Mouse (Mus musculus) neural tube, embryonic 15.5 days (tissue): Measurements from ENCODE around the gene Dr1. TPM values are rescaled to one million over a fixed set of nuclear protein-coding genes. Genes with fewer than 3 reads are reported as not detected.
"Not testable (repeated sequence)": the region's sequence is repeated elsewhere in the genome, so short reads cannot be mapped to it uniquely, and the experiment has no call there.

ENCODE experiments used
- ATAC-seq: fragments of 200-750 bp; cut with Nextera tagmentation; 2 replicates; pipeline ENCODE4 v1.8.0; 2017; ENCODE audit warnings: mild to moderate bottlenecking, moderate TSS enrichment, moderate library complexity; ENCODE audit not compliant: low FRiP score
- H3K27ac ChIP-seq: fragments of 300-500 bp; sonication (generic); replicated peaks from 2 replicates; pipeline ENCODE4 v1.5.1; 2015; ENCODE audit warnings: mild to moderate bottlenecking, inconsistent platforms
- H3K27me3 ChIP-seq: fragments of 300-500 bp; sonication (generic); replicated peaks from 2 replicates; pipeline ENCODE4 v1.6.1; 2015; ENCODE audit warnings: inconsistent platforms
- H3K36me3 ChIP-seq: fragments of 300-500 bp; sonication (generic); 2 replicates; pipeline ENCODE4 v1.6.1; 2015; ENCODE audit warnings: inconsistent platforms
- H3K4me1 ChIP-seq: fragments of 300-500 bp; sonication (generic); 2 replicates; pipeline ENCODE4 v1.6.1; 2015; ENCODE audit warnings: inconsistent platforms
- H3K4me2 ChIP-seq: fragments of 300-500 bp; sonication (generic); 2 replicates; pipeline ENCODE4 v1.6.1; 2015; ENCODE audit warnings: inconsistent platforms, mild to moderate bottlenecking, moderate library complexity
- H3K4me3 ChIP-seq: fragments of 300-500 bp; sonication (generic); replicated peaks from 2 replicates; pipeline ENCODE4 v1.5.1; 2015; ENCODE audit warnings: mild to moderate bottlenecking, inconsistent platforms
- H3K9ac ChIP-seq: fragments of 300-500 bp; sonication (generic); replicated peaks from 2 replicates; pipeline ENCODE4 v1.6.1; 2015; ENCODE audit warnings: mild to moderate bottlenecking, inconsistent platforms
- H3K9me3 ChIP-seq: fragments of 300-500 bp; sonication (generic); replicated peaks from 2 replicates; pipeline ENCODE4 v1.6.1; 2016; ENCODE audit warnings: inconsistent platforms
- WGBS: fragments of 180-500 bp; shearing (Covaris S2); methylation state at CpG from one replicate; pipeline ENCODE4 v1.1.7; 2015; ENCODE audit warnings: mixed read lengths; 5-methylcytosine and 5-hydroxymethylcytosine counted together
- polyA plus RNA-seq: library from polyadenylated mRNA; unstranded; fragments of >200 nt; fragmentation: Nextera tagmentation; extraction: Ambion mirVana; gene quantifications from 2 replicates; pipeline ENCODE4 v1.2.1, GENCODE M21; 2015

Gene Dr1
- polyA plus RNA-seq, 1 experiment from 2014 or later, result 39.6 TPM

DNA sequence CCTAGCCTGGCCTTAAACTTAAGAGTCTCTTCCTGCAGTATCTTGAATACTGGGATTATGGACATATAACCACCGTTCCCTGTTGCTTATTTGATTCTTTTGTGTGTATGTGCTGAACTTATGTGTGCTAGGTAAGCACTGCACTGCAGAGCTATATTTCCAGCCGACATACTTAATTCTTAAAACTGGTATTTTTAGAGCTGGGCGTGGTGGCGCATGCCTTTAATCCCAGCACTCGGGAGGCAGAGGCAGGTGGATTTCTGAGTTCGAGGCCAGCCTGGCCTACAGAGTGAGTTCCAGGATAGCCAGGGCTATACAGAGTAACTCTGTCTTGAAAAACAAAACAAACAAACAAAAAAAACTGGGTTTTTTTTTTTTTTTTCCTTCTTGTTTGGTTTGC, 2.6 kb downstream of the Dr1 start:
- not testable (repeated sequence) for ATAC-seq, H3K27ac ChIP-seq, H3K9ac ChIP-seq, H3K9me3 ChIP-seq, H3K27me3 ChIP-seq, H3K36me3 ChIP-seq
- peak overlapping the region; percentile 9; the same call in 1 of the 2 replicates for H3K4me3 ChIP-seq
- H3K4me2 ChIP-seq, result peak overlapping the region; percentile 83
- 95% methylated on average over 6 of the region's 6 CpGs for WGBS
- peaks cover 42% of the 10 kb centered on the region for H3K4me1 ChIP-seq

- no peaks in the 10 kb centered on the region for H3K9me3 ChIP-seq
- H3K4me1 ChIP-seq, result no peaks in the 10 kb centered on the region
- H3K9ac ChIP-seq, result no peak overlapping the region
- ATAC-seq, result no peak
- H3K4me3 ChIP-seq, result no peak overlapping the region
- H3K27me3 ChIP-seq, result no peaks in the 10 kb centered on the region
- no peaks in the 10 kb centered on the region for H3K36me3 ChIP-seq
- 91% methylated on average over 2 of the region's 2 CpGs for WGBS
- H3K4me2 ChIP-seq, result no peak overlapping the region
- no peak overlapping the region for H3K27ac ChIP-seq
These were observed 18.3 kb downstream of the Dr1 start for GRCm38 (mm10) chr5:108286957-108287356.

DNA sequence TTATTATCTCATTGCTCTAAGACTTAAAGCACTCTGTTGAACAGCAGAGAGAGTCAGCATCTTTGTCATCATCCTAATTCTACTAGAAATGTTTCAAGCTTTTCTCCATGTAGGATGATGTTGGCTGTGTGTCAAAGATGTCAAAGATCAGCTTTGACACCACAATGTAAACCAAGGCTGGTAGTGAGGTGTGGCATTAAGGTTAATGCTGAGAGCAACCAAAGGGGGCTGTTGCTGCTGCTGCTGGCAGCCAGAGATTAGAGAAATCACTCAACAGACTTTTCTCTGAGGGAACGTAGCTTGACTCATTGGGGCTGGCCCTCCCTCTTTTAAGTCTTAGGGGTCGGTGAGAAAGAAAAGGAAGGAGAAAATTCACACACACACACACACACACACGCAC, 32.9 kb downstream of the Dr1 start:
- no peak for ATAC-seq
- H3K4me1 ChIP-seq, result no peaks in the 10 kb centered on the region
- no peak overlapping the region for H3K4me3 ChIP-seq
- no peaks in the 10 kb centered on the region for H3K9me3 ChIP-seq
- 77% methylated on average over 3 of the region's 3 CpGs for WGBS
- H3K9ac ChIP-seq, result no peak overlapping the region
- no peaks in the 10 kb centered on the region for H3K27me3 ChIP-seq
- H3K36me3 ChIP-seq, result no peaks in the 10 kb centered on the region
- H3K4me2 ChIP-seq, result no peak overlapping the region
- H3K27ac ChIP-seq, result no peak overlapping the region

- Histone ChIP-seq H3K27ac (peak within 1 kb of the TSS; percentile 81), H3K27me3 (no peaks in the 10 kb centered on the region), H3K4me2 (peak within 1 kb of the TSS; percentile 87), H3K4me3 (peak within 1 kb of the TSS; percentile 64), H3K9me3 (no peaks in the 10 kb centered on the region), H3K4me1 (peaks cover 15% of the 10 kb centered on the region), H3K36me3 (no peaks in the 10 kb centered on the region), H3K9ac (peak within 1 kb of the TSS; percentile 73)
- ATAC-seq, result peak; percentile 99
- WGBS, result under 1% methylated on average over 57 of the region's 57 CpGs
These were observed 43.7 kb downstream of the Dr1 start, which contains the start of gene Pigg for GRCm38 (mm10) chr5:108312224-108313064. TSS of gene Pigg (plus strand) at chr5:108312609.

- H3K27me3 ChIP-seq, result no peaks in the 10 kb centered on the region
- H3K4me2 ChIP-seq, result peak overlapping the region; percentile 87
- peak overlapping the region; percentile 73 for H3K9ac ChIP-seq
- peaks cover 15% of the 10 kb centered on the region for H3K4me1 ChIP-seq
- H3K9me3 ChIP-seq, result no peaks in the 10 kb centered on the region
- H3K27ac ChIP-seq, result peak overlapping the region; percentile 81; the same call in 1 of the 2 replicates
- H3K4me3 ChIP-seq, result peak overlapping the region; percentile 64
- 7% methylated on average over 16 of the region's 16 CpGs for WGBS
- H3K36me3 ChIP-seq, result peaks cover 5% of the 10 kb centered on the region; the same call in 1 of the 2 replicates
- 0 out of 2 replicates have a peak, but pooled peaks have one; percentile 5 for ATAC-seq
These were observed 44.6 kb downstream of the Dr1 start for GRCm38 (mm10) chr5:108313065-108313860.

Other genes starting within 250 kb of the Dr1 start
- gene Mtf2, start 203.2 kb upstream of the Dr1 start, polyA plus RNA-seq, result 83.8 and 132 TPM in 2 replicates
- 27.0 and 45.5 TPM in 2 replicates for gene Tmed5, start 136.3 kb upstream of the Dr1 start, polyA plus RNA-seq
- gene Ccdc18, start 136.0 kb upstream of the Dr1 start, polyA plus RNA-seq, result 2.1 and 9.3 TPM in 2 replicates
- 4.5 and 4.9 TPM in 2 replicates for gene Pigg, start 43.7 kb downstream of the Dr1 start, polyA plus RNA-seq
- 2.4 and 3.0 TPM in 2 replicates for gene Gm42517, start 99.0 kb downstream of the Dr1 start, polyA plus RNA-seq
- 0.29 and 0.34 TPM in 2 replicates for gene Pde6b, start 119.5 kb downstream of the Dr1 start, polyA plus RNA-seq
- gene Atp5k, start 165.6 kb downstream of the Dr1 start, polyA plus RNA-seq, result 430 and 482 TPM in 2 replicates
- 0.19 and 0.34 TPM in 2 replicates for gene Mfsd7a, start 180.0 kb downstream of the Dr1 start, polyA plus RNA-seq
- gene Pcgf3, start 192.3 kb downstream of the Dr1 start, polyA plus RNA-seq, result 24.7 and 25.5 TPM in 2 replicates